Mouse (Mus musculus): ENCODE measurements around the gene Rap1a. TPM values are rescaled to one million over a fixed set of nuclear protein-coding genes. Genes with fewer than 3 reads are reported as not detected.

Gene Rap1a
- total and polyA plus RNA-seq, 2 experiments from 2014 or later = 17.8 to 91.0 TPM

GRCm38 (mm10) chr3:105771534-105771933, 29.6 kb downstream of the Rap1a start:
- TF ChIP-seq CTCF (IDR thresholded peaks at IDR 0.05; ENCODE audit: low read depth) (peak; percentile 39), EP300 (IDR thresholded peaks at IDR 0.05; ENCODE audit: low read depth) (no peak)
- no peaks in the 10 kb centered on the region for H3K27me3 ChIP-seq (ENCODE audit: control insufficient read depth, insufficient read depth, low read length)
- no peak overlapping the region for H3K27ac ChIP-seq (ENCODE audit: low read depth)
- H3K4me3 ChIP-seq (ENCODE audit: low read depth, low read length) = no peak overlapping the region
- ATAC-seq (ENCODE audit: insufficient read depth, low read depth) = no peak
- DNase-seq (ENCODE audit: low spot score) = no peak
- H3K9ac ChIP-seq (replicated peaks; ENCODE audit: low read depth, low read length) = no peak overlapping the region
- no peak overlapping the region for H3K4me2 ChIP-seq (ENCODE audit: low read depth, low read length)
- peaks cover 3% of the 10 kb centered on the region; the same call in 1 of the 2 replicates for H3K9me3 ChIP-seq (replicated peaks; ENCODE audit: control insufficient read depth, low read length)
- no peaks in the 10 kb centered on the region for H3K36me3 ChIP-seq (replicated peaks; ENCODE audit: control insufficient read depth, insufficient read depth, low read length)
- no peaks in the 10 kb centered on the region for H3K4me1 ChIP-seq (ENCODE audit: control insufficient read depth, insufficient read depth)

GRCm38 (mm10) chr3:105770836-105771235, 30.3 kb downstream of the Rap1a start:
- DNase-seq (ENCODE audit: low spot score) (no peak), ATAC-seq (ENCODE audit: insufficient read depth, low read depth) (no peak)
- Histone ChIP-seq H3K4me1 (ENCODE audit: control insufficient read depth, insufficient read depth) (no peaks in the 10 kb centered on the region), H3K4me3 (ENCODE audit: low read depth, low read length) (no peak overlapping the region), H3K27ac (ENCODE audit: low read depth) (no peak overlapping the region), H3K36me3 (replicated peaks; ENCODE audit: control insufficient read depth, insufficient read depth, low read length) (no peaks in the 10 kb centered on the region), H3K9me3 (replicated peaks; ENCODE audit: control insufficient read depth, low read length) (peaks cover 3% of the 10 kb centered on the region; the same call in 1 of the 2 replicates), H3K9ac (replicated peaks; ENCODE audit: low read depth, low read length) (no peak overlapping the region), H3K27me3 (ENCODE audit: control insufficient read depth, insufficient read depth, low read length) (no peaks in the 10 kb centered on the region), H3K4me2 (ENCODE audit: low read depth, low read length) (no peak overlapping the region)
- TF ChIP-seq CTCF (IDR thresholded peaks at IDR 0.05; ENCODE audit: low read depth) (no peak), EP300 (IDR thresholded peaks at IDR 0.05; ENCODE audit: low read depth) (no peak)
- 93% methylated on average over 1 of the region's 1 CpGs for WGBS

GRCm38 (mm10) chr3:105769380-105769779, 31.8 kb downstream of the Rap1a start:
- TF ChIP-seq CTCF (IDR thresholded peaks at IDR 0.05; ENCODE audit: low read depth) = no peak
- TF ChIP-seq EP300 (IDR thresholded peaks at IDR 0.05; ENCODE audit: low read depth) = no peak
- Histone ChIP-seq H3K9ac (replicated peaks; ENCODE audit: low read depth, low read length) (no peak overlapping the region), H3K27me3 (ENCODE audit: control insufficient read depth, insufficient read depth, low read length) (no peaks in the 10 kb centered on the region), H3K9me3 (replicated peaks; ENCODE audit: control insufficient read depth, low read length) (peaks cover 3% of the 10 kb centered on the region; the same call in 1 of the 2 replicates), H3K4me2 (ENCODE audit: low read depth, low read length) (no peak overlapping the region), H3K27ac (ENCODE audit: low read depth) (no peak overlapping the region), H3K4me1 (ENCODE audit: control insufficient read depth, insufficient read depth) (0 out of 2 replicates have a peak, but pooled peaks cover 2% of the 10 kb centered on the region), H3K4me3 (ENCODE audit: low read depth, low read length) (no peak overlapping the region), H3K36me3 (replicated peaks; ENCODE audit: control insufficient read depth, insufficient read depth, low read length) (no peaks in the 10 kb centered on the region)
- ATAC-seq (ENCODE audit: insufficient read depth, low read depth) (no peak), DNase-seq (ENCODE audit: low spot score) (no peak)
- 69% methylated on average over 2 of the region's 2 CpGs for WGBS

GRCm38 (mm10) chr3:105768529-105768928, 32.6 kb downstream of the Rap1a start:
- Histone ChIP-seq H3K36me3 (replicated peaks; ENCODE audit: control insufficient read depth, insufficient read depth, low read length) (no peaks in the 10 kb centered on the region), H3K4me1 (ENCODE audit: control insufficient read depth, insufficient read depth) (peaks cover 4% of the 10 kb centered on the region; the same call in 1 of the 2 replicates), H3K27me3 (ENCODE audit: control insufficient read depth, insufficient read depth, low read length) (no peaks in the 10 kb centered on the region), H3K9ac (replicated peaks; ENCODE audit: low read depth, low read length) (no peak overlapping the region), H3K9me3 (replicated peaks; ENCODE audit: control insufficient read depth, low read length) (peaks cover 3% of the 10 kb centered on the region; the same call in 1 of the 2 replicates), H3K4me3 (ENCODE audit: low read depth, low read length) (no peak overlapping the region), H3K27ac (ENCODE audit: low read depth) (no peak overlapping the region), H3K4me2 (ENCODE audit: low read depth, low read length) (no peak overlapping the region)
- 63% methylated on average over 6 of the region's 6 CpGs for WGBS
- DNase-seq (ENCODE audit: low spot score) (no peak), ATAC-seq (ENCODE audit: insufficient read depth, low read depth) (no peak)
- TF ChIP-seq CTCF (IDR thresholded peaks at IDR 0.05; ENCODE audit: low read depth) = no peak

GRCm38 (mm10) chr3:105763132-105763851, 37.8 kb downstream of the Rap1a start:
- Histone ChIP-seq H3K9ac (replicated peaks; ENCODE audit: low read depth, low read length) (no peak overlapping the region), H3K9me3 (replicated peaks; ENCODE audit: control insufficient read depth, low read length) (no peaks in the 10 kb centered on the region), H3K27me3 (ENCODE audit: control insufficient read depth, insufficient read depth, low read length) (no peaks in the 10 kb centered on the region), H3K27ac (ENCODE audit: low read depth) (0 out of 2 replicates have a peak overlapping the region, but pooled peaks have one; percentile 30), H3K4me3 (ENCODE audit: low read depth, low read length) (no peak overlapping the region), H3K4me1 (ENCODE audit: control insufficient read depth, insufficient read depth) (peaks cover 10% of the 10 kb centered on the region), H3K4me2 (ENCODE audit: low read depth, low read length) (no peak overlapping the region), H3K36me3 (replicated peaks; ENCODE audit: control insufficient read depth, insufficient read depth, low read length) (no peaks in the 10 kb centered on the region)
- TF ChIP-seq EP300 (IDR thresholded peaks at IDR 0.05; ENCODE audit: low read depth) = no peak
- TF ChIP-seq CTCF (IDR thresholded peaks at IDR 0.05; ENCODE audit: low read depth) = no peak
- no peak for DNase-seq (ENCODE audit: low spot score)
- WGBS = 62% methylated on average over 4 of the region's 4 CpGs
- ATAC-seq (ENCODE audit: insufficient read depth, low read depth) = no peak

- WGBS = 95% methylated on average over 3 of the region's 3 CpGs
- Histone ChIP-seq H3K9ac (replicated peaks; ENCODE audit: low read depth, low read length) (no peak overlapping the region), H3K4me1 (ENCODE audit: control insufficient read depth, insufficient read depth) (peaks cover 37% of the 10 kb centered on the region), H3K27ac (ENCODE audit: low read depth) (no peak overlapping the region), H3K27me3 (ENCODE audit: control insufficient read depth, insufficient read depth, low read length) (no peaks in the 10 kb centered on the region), H3K4me3 (ENCODE audit: low read depth, low read length) (no peak overlapping the region), H3K4me2 (ENCODE audit: low read depth, low read length) (no peak overlapping the region), H3K36me3 (replicated peaks; ENCODE audit: control insufficient read depth, insufficient read depth, low read length) (no peaks in the 10 kb centered on the region), H3K9me3 (replicated peaks; ENCODE audit: control insufficient read depth, low read length) (no peaks in the 10 kb centered on the region)
- TF ChIP-seq CTCF (IDR thresholded peaks at IDR 0.05; ENCODE audit: low read depth) (no peak), EP300 (IDR thresholded peaks at IDR 0.05; ENCODE audit: low read depth) (no peak)
- DNase-seq (ENCODE audit: low spot score) (no peak), ATAC-seq (ENCODE audit: insufficient read depth, low read depth) (no peak)
These were observed 41.1 kb downstream of the Rap1a start for GRCm38 (mm10) chr3:105760063-105760462.

All from heart, postnatal 0 days (tissue).